Mouse (Mus musculus) MEL (cell line): ENCODE measurements at regions not wholly inside any gene's neighbourhood (a gene's known extent, or its start where the extent isn't known, plus 50 kb on each side); places are given as distances from the start of the nearest gene placed in this dataset.

ENCODE experiments used
- CTCF ChIP-seq, 3 experiments: IDR thresholded peaks in 2 of 3; conservative IDR thresholded peaks in 1 of 3; 2 replicates each; pipeline ENCODE4 v1.5.1; 2011 to 2012; ENCODE audit warnings: low read length in 3 of 3, low read depth in 2 of 3, mild to moderate bottlenecking in 2 of 3, improper control_type of control experiment in 1 of 3, inconsistent platforms in 1 of 3, mixed read lengths in 1 of 3, moderate library complexity in 1 of 3; ENCODE audit not compliant: control insufficient read depth in 1 of 3, insufficient read depth in 1 of 3, poor library complexity in 1 of 3, severe bottlenecking in 1 of 3
- GABPA ChIP-seq: IDR thresholded peaks from 2 replicates; pipeline ENCODE4 v1.6.1; 2012; ENCODE audit warnings: low read depth, mild to moderate bottlenecking, inconsistent platforms, low read length, improper control_type of control experiment, moderate library complexity
- HCFC1 ChIP-seq: IDR thresholded peaks from 2 replicates; pipeline ENCODE4 v1.6.1; 2012; ENCODE audit warnings: low read depth, mild to moderate bottlenecking, inconsistent platforms, low read length, improper control_type of control experiment, moderate library complexity
- KAT2A ChIP-seq: conservative IDR thresholded peaks from 2 replicates; pipeline ENCODE4 v1.6.1; 2012; ENCODE audit warnings: low read depth, low read length, improper control_type of control experiment, inconsistent platforms
- MAX ChIP-seq: IDR thresholded peaks from 2 replicates; pipeline ENCODE4 v1.6.1; 2011; ENCODE audit warnings: low read length, improper control_type of control experiment
- MXI1 ChIP-seq: IDR thresholded peaks from 2 replicates; pipeline ENCODE4 v1.6.1; 2011; ENCODE audit warnings: mild to moderate bottlenecking, low read depth, low read length, improper control_type of control experiment
- MYC ChIP-seq: IDR thresholded peaks from 2 replicates; pipeline ENCODE4 v1.6.1; 2011; ENCODE audit warnings: low read depth, mild to moderate bottlenecking, low read length, improper control_type of control experiment, moderate library complexity
- POLR2A ChIP-seq, 2 experiments: IDR thresholded peaks; 2 replicates each; pipeline ENCODE4 v1.6.1; 2011 to 2012; ENCODE audit warnings: low read length in 2 of 2, mild to moderate bottlenecking in 2 of 2, control low read depth in 1 of 2, improper control_type of control experiment in 1 of 2, low read depth in 1 of 2, moderate library complexity in 1 of 2; ENCODE audit not compliant: control insufficient read depth in 1 of 2, insufficient read depth in 1 of 2, poor library complexity in 1 of 2
- RCOR1 ChIP-seq: IDR thresholded peaks from 2 replicates; pipeline ENCODE4 v1.6.1; 2012; ENCODE audit warnings: low read depth, mild to moderate bottlenecking, inconsistent platforms, low read length, improper control_type of control experiment
- TCF12 ChIP-seq: IDR thresholded peaks from 2 replicates; pipeline ENCODE4 v1.6.1; 2014; ENCODE audit warnings: low read depth, mild to moderate bottlenecking, inconsistent platforms, low read length, improper control_type of control experiment, moderate library complexity
- USF1 ChIP-seq: IDR thresholded peaks from 2 replicates; pipeline ENCODE4 v1.6.1; 2014; ENCODE audit warnings: low read depth, mild to moderate bottlenecking, inconsistent platforms, low read length, improper control_type of control experiment, moderate library complexity
- ZC3H11A ChIP-seq: IDR thresholded peaks from 2 replicates; pipeline ENCODE4 v1.6.1; 2012; ENCODE audit warnings: low read depth, mild to moderate bottlenecking, inconsistent platforms, low read length, improper control_type of control experiment

DNA sequence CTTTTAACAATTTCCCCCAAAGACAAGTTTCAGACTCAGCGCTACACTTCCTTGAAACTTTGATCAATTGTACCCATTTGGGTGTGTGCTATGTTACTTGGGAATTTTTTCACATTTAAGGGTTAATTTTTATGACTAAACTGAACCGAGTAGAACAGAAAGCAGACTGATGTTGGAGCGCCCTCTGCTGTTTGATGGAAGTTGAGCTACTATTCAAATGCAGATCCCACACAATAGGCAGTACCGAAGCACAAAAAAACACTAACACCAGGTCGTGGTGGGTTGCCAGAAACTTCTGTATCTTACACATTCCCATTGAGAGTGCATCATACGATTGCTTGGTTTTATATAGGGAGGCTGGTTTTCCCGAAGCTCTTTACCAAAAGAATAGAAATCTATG, 118.6 kb upstream of the Gnaz start:
- TF ChIP-seq CTCF (IDR thresholded peaks at IDR 0.05 in 2 of 3, conservative IDR thresholded peaks at IDR 0.05 in 1 of 3; ENCODE audit: control insufficient read depth in 1 of 3, insufficient read depth in 1 of 3, low read depth in 2 of 3, low read length in 3 of 3, poor library complexity in 1 of 3, severe bottlenecking in 1 of 3) (peak; percentile 37 to 57 (median 48)), MYC (no peak), GABPA (no peak), ZC3H11A (no peak; the same call in 1 of the 2 replicates), POLR2A (IDR thresholded peaks at IDR 0.05; ENCODE audit: control insufficient read depth in 1 of 2, insufficient read depth in 1 of 2, low read depth in 1 of 2, low read length in 2 of 2, poor library complexity in 1 of 2) (no peak), USF1 (no peak), MAX (no peak), RCOR1 (no peak), MXI1 (no peak), HCFC1 (no peak), KAT2A (no peak), TCF12 (no peak)
